Mouse (Mus musculus) neural tube, embryonic 11.5 days (tissue): ENCODE results near the gene Vmn1r33. TPM values are rescaled to one million over a fixed set of nuclear protein-coding genes. Genes with fewer than 3 reads are reported as not detected.
"Not testable (repeated sequence)": the region's sequence is repeated elsewhere in the genome, so short reads cannot be mapped to it uniquely, and the experiment has no call there.

Experiments used
- ATAC-seq: fragments of 200-750 bp; cut with Nextera tagmentation; 2 replicates; pipeline ENCODE4 v1.8.0; 2017; ENCODE audit warnings: moderate number of reproducible peaks, mild to moderate bottlenecking, moderate TSS enrichment, moderate library complexity; ENCODE audit not compliant: insufficient read depth, low FRiP score, low TSS enrichment
- DNase-seq: peaks from one replicate; pipeline ENCODE4 v3.0.0-alpha.2; 2015; ENCODE audit warnings: low spot score
- H3K27ac ChIP-seq: fragments of 300-500 bp; sonication (generic); 2 replicates; pipeline ENCODE4 v1.5.1; 2014; ENCODE audit warnings: low read depth, mild to moderate bottlenecking, low read length
- H3K27me3 ChIP-seq: fragments of 300-500 bp; sonication (generic); 2 replicates; pipeline ENCODE4 v1.6.1; 2014; ENCODE audit warnings: mild to moderate bottlenecking, low read length, mixed read lengths; ENCODE audit not compliant: control insufficient read depth, insufficient read depth
- H3K36me3 ChIP-seq: fragments of 300-500 bp; sonication (generic); 2 replicates; pipeline ENCODE4 v1.6.1; 2014; ENCODE audit warnings: mild to moderate bottlenecking, low read length, moderate library complexity, mixed read lengths; ENCODE audit not compliant: control insufficient read depth, insufficient read depth
- H3K4me1 ChIP-seq: fragments of 300-500 bp; sonication (generic); 2 replicates; pipeline ENCODE4 v1.6.1; 2014; ENCODE audit warnings: low read length, mixed read lengths; ENCODE audit not compliant: control insufficient read depth, insufficient read depth
- H3K4me2 ChIP-seq: fragments of 300-500 bp; sonication (generic); 2 replicates; pipeline ENCODE4 v1.6.1; 2014; ENCODE audit warnings: low read depth, mild to moderate bottlenecking, moderate library complexity
- H3K4me3 ChIP-seq: fragments of 300-500 bp; sonication (generic); 2 replicates; pipeline ENCODE4 v1.5.1; 2014; ENCODE audit warnings: low read depth, low read length
- H3K9ac ChIP-seq: fragments of 300-500 bp; sonication (generic); 2 replicates; pipeline ENCODE4 v1.6.1; 2014; ENCODE audit warnings: mild to moderate bottlenecking, low read length
- H3K9me3 ChIP-seq: fragments of 300-500 bp; sonication (generic); 2 replicates; pipeline ENCODE4 v1.6.1; 2016; ENCODE audit warnings: low read length; ENCODE audit not compliant: control insufficient read depth
- WGBS: fragments of 180-500 bp; shearing (Covaris S2); extraction: QIAGEN DNeasy Blood & Tissue Kit; methylation state at CpG from one replicate; pipeline ENCODE4 v1.1.7; 2014; 5-methylcytosine and 5-hydroxymethylcytosine counted together
- polyA plus RNA-seq: library from polyadenylated mRNA; unstranded; fragments of >200 nt; fragmentation: Nextera tagmentation; extraction: Ambion mirVana; gene quantifications from 2 replicates; pipeline ENCODE4 v1.2.1, GENCODE M21; 2014

The Vmn1r33 gene
- not detected in 2 replicates for polyA plus RNA-seq

DNA sequence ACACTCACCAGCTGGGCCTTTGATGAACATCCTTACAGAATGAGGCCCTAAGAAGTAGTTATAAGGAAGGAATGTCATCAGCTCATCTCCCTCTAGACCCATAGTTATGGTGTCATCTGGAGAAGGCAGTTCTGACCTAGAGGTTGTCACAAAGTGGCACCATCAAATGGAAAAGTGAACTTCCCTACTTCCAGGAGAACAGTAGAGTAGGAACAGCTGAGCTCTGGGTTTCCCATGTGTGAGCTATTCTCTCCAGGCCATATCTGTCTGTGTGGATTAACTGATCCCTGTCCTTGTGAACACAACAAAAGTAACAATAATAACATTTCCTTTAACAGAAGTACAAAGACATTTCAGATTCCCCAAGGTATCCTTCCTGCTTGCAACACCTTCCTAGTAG is at the start of gene Vmn1r33:
Vmn1r33 (minus strand) TSS at position 101 of the 400 bp plus-strand sequence.
- ATAC-seq, H3K9me3 ChIP-seq, DNase-seq, H3K36me3 ChIP-seq, H3K9ac ChIP-seq, H3K4me3 ChIP-seq, H3K4me2 ChIP-seq, H3K27me3 ChIP-seq, H3K4me1 ChIP-seq, H3K27ac ChIP-seq: not testable (repeated sequence)

DNA sequence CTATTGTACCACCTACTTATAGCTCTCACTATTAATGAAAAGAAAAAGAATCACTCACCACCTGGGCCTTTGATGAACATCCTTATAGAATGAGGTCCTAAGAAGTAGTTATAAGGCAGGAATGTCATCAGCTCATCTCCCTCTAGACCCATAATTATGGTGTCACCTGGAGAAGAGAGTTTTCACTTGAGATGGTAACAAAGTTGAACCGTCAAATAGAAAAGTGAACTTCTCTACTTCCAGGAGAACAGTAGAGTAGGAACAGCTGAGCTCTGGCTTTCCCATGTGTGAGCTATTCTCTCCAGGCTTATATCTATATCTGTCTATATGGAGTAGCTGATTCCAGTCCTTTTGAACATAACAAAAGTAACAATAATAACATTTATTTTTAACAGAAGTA is 25.7 kb upstream of the Vmn1r33 start, which contains the start of gene Vmn1r34:
Vmn1r34 (minus strand) TSS at position 101 of the 400 bp plus-strand sequence.
- H3K4me3 ChIP-seq: no peak within 1 kb of the TSS
- H3K9ac ChIP-seq: no peak within 1 kb of the TSS
- no peak within 1 kb of the TSS for H3K27ac ChIP-seq
- no peak for ATAC-seq
- no peaks in the 10 kb centered on the region for H3K27me3 ChIP-seq
- no peaks in the 10 kb centered on the region for H3K9me3 ChIP-seq
- H3K4me1 ChIP-seq: no peaks in the 10 kb centered on the region
- H3K4me2 ChIP-seq: no peak within 1 kb of the TSS
- WGBS: 90% methylated on average over 1 of the region's 1 CpGs
- no peaks in the 10 kb centered on the region for H3K36me3 ChIP-seq
- DNase-seq: no peak

DNA sequence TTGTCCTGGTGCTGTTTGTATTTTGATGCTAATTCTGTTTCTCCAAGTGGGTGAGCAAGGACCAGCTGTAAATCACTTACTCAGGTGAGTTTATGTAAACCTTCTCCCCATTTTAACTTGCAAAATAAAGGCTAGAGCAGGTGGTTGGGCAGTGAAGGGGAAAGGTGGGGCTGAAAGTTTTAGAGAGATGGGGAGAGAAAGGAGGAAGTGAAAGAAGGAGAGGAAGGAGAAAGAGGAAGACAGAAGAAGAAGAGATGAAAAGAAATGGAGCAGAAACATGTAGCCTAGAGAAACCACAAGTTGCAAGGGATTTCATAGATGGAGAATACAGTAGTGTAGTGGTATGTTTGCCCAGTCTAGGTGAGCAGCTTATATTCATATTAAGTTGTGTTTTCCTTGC is 22.3 kb downstream of the Vmn1r33 start:
- Histone ChIP-seq H3K27ac (no peak overlapping the region), H3K36me3 (no peaks in the 10 kb centered on the region), H3K4me2 (no peak overlapping the region), H3K27me3 (no peaks in the 10 kb centered on the region), H3K4me1 (no peaks in the 10 kb centered on the region), H3K9ac (no peak overlapping the region), H3K4me3 (no peak overlapping the region), H3K9me3 (no peaks in the 10 kb centered on the region)
- DNase-seq: no peak
- no peak for ATAC-seq

Other genes with a start within 250 kb of the Vmn1r33 start
- gene Mad2l1, start 82.9 kb downstream of the Vmn1r33 start, polyA plus RNA-seq: 108 and 118 TPM in 2 replicates
- gene Vmn1r32, start 58.2 kb downstream of the Vmn1r33 start, polyA plus RNA-seq: 0.13 TPM in 1 of 2 replicates, not detected in the other
- gene Vmn1r34, start 25.6 kb upstream of the Vmn1r33 start, polyA plus RNA-seq: not detected in 2 replicates
- not detected in 2 replicates for gene Vmn1r35, start 67.6 kb upstream of the Vmn1r33 start, polyA plus RNA-seq
- not detected in 2 replicates for gene Vmn1r36, start 100.9 kb upstream of the Vmn1r33 start, polyA plus RNA-seq
- gene Vmn1r37, start 111.1 kb upstream of the Vmn1r33 start, polyA plus RNA-seq: not detected in 2 replicates
- not detected in 2 replicates for gene Vmn1r38, start 164.3 kb upstream of the Vmn1r33 start, polyA plus RNA-seq
- not detected in 2 replicates for gene Vmn1r39, start 192.3 kb upstream of the Vmn1r33 start, polyA plus RNA-seq